Mouse (Mus musculus): Measurements from ENCODE around the gene Kdm1a. TPM values are rescaled to one million over a fixed set of nuclear protein-coding genes. Genes with fewer than 3 reads are reported as not detected.

The Kdm1a gene
- polyA plus RNA-seq, 1 experiment from 2014 or later: 46.4 TPM

GRCm38 (mm10) chr4:136568629-136569028 lies 33.9 kb downstream of the Kdm1a start:
- H3K36me3 ChIP-seq: peaks cover 68% of the 10 kb centered on the region
- ATAC-seq (ENCODE audit: insufficient number of reproducible peaks, low FRiP score): no peak

GRCm38 (mm10) chr4:136562755-136563154 lies 39.8 kb downstream of the Kdm1a start:
- Histone ChIP-seq H3K9me3 (replicated peaks) (no peaks in the 10 kb centered on the region), H3K9ac (no peak overlapping the region), H3K4me3 (no peak overlapping the region), H3K27ac (ENCODE audit: poor library complexity, severe bottlenecking) (no peak overlapping the region), H3K4me1 (replicated peaks) (no peaks in the 10 kb centered on the region), H3K27me3 (replicated peaks) (no peaks in the 10 kb centered on the region), H3K36me3 (peaks cover 74% of the 10 kb centered on the region), H3K4me2 (no peak overlapping the region)
- 88% methylated on average over 6 of the region's 6 CpGs for WGBS
- ATAC-seq (ENCODE audit: insufficient number of reproducible peaks, low FRiP score): no peak

More at GRCm38 (mm10) chr4:136568629-136569028, 33.9 kb downstream of the Kdm1a start:
- WGBS: 83% methylated on average over 3 of the region's 3 CpGs
- no peak overlapping the region for H3K27ac ChIP-seq (ENCODE audit: poor library complexity, severe bottlenecking)
- H3K4me3 ChIP-seq: no peak overlapping the region
- no peaks in the 10 kb centered on the region for H3K4me1 ChIP-seq (replicated peaks)
- H3K9me3 ChIP-seq (replicated peaks): no peaks in the 10 kb centered on the region
- H3K9ac ChIP-seq: no peak overlapping the region
- H3K4me2 ChIP-seq: no peak overlapping the region
- no peaks in the 10 kb centered on the region for H3K27me3 ChIP-seq (replicated peaks)

DNA sequence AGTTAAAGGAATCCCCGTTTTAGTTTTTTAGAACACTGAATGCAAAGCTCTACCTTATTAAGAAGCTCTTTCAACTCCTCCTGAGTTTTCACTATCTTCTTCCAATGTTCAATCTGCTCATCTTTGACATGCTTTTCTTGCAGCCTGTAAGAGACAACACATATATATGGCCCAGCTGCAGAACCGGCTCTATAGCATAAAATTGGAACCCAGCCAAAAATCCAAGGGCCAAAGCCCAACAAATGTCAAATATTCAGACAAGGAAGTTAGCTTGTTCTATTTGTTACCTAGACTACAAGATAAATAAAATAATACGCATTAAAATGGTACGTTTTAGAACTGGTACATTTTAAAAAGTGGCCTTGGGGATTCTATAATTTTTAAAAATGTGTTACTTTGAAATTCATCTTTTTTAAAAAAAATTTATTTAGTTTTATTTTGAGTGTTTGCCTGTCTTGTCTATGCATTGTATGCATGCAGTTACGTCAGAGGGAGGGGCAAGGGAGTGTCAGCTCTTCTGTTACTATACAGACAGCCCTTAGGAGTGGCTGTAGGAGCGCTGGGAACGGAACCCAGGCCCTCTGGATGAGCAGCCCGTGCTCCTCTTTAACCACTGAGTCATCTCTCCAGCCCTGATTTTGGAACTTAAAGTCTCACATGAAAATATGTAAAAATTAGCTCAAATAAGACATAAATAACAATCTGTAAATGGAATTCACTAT lies 42.1 kb downstream of the Kdm1a start:
- H3K9me3 ChIP-seq (replicated peaks): no peaks in the 10 kb centered on the region
- H3K27me3 ChIP-seq (replicated peaks): no peaks in the 10 kb centered on the region
- no peak for ATAC-seq (ENCODE audit: insufficient number of reproducible peaks, low FRiP score)
- H3K4me3 ChIP-seq: no peak overlapping the region
- no peak overlapping the region for H3K4me2 ChIP-seq
- WGBS: 87% methylated on average over 8 of the region's 8 CpGs
- H3K36me3 ChIP-seq: peaks cover 79% of the 10 kb centered on the region
- H3K27ac ChIP-seq (ENCODE audit: poor library complexity, severe bottlenecking): no peak overlapping the region
- no peaks in the 10 kb centered on the region for H3K4me1 ChIP-seq (replicated peaks)
- H3K9ac ChIP-seq: no peak overlapping the region

DNA sequence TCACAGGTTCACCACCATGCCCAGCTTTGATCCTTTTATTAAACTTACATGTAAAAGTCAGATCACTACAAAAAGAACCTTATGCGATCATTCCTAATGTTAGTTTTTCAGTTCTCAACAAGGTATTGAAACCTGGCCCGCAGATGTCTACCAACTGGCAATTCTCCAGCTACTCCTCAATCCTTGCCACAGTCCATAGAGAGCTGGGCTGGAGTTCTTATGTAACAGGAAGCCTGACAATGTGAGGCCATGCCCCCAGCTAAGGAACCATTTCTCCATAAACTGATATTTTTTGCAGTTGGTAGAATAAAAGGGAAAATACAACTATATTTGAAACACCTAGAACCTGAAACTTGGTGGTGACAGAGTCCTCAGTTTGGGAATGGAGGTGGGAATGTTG lies 42.8 kb downstream of the Kdm1a start:
- H3K27me3 ChIP-seq (replicated peaks): no peaks in the 10 kb centered on the region
- no peak overlapping the region for H3K4me3 ChIP-seq
- H3K9me3 ChIP-seq (replicated peaks): no peaks in the 10 kb centered on the region
- H3K4me1 ChIP-seq (replicated peaks): no peaks in the 10 kb centered on the region
- ATAC-seq (ENCODE audit: insufficient number of reproducible peaks, low FRiP score): no peak
- H3K27ac ChIP-seq (ENCODE audit: poor library complexity, severe bottlenecking): no peak overlapping the region
- H3K9ac ChIP-seq: no peak overlapping the region
- H3K36me3 ChIP-seq: peaks cover 81% of the 10 kb centered on the region
- H3K4me2 ChIP-seq: no peak overlapping the region
- WGBS: 96% methylated on average over 2 of the region's 2 CpGs

DNA sequence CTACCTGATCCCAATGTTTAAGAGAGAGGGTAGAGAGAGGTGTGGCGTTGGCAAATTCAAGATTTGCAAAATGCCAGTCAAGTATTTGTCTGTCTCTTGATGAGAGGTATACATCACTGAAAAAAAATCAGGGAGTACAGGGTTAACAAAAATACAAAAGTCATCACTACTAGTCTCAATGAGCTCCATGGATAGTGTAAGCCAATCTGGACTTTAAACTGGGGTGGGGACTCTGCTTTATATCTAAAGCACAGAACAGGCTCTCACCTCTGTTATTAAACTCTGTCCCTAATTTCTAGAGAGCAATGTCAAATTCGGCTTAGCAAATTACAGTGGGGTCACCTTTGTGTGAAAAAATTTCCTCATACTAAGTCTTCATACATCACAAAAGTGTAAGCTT lies 44.9 kb downstream of the Kdm1a start:
- no peaks in the 10 kb centered on the region; the same call in 1 of the 2 replicates for H3K4me1 ChIP-seq (replicated peaks)
- H3K4me2 ChIP-seq: no peak overlapping the region
- ATAC-seq (ENCODE audit: insufficient number of reproducible peaks, low FRiP score): no peak
- no peak overlapping the region for H3K4me3 ChIP-seq
- H3K9me3 ChIP-seq (replicated peaks): no peaks in the 10 kb centered on the region
- no peak overlapping the region for H3K9ac ChIP-seq
- H3K27ac ChIP-seq (ENCODE audit: poor library complexity, severe bottlenecking): no peak overlapping the region
- peaks cover 81% of the 10 kb centered on the region for H3K36me3 ChIP-seq
- no peaks in the 10 kb centered on the region for H3K27me3 ChIP-seq (replicated peaks)
- 90% methylated on average over 2 of the region's 2 CpGs for WGBS

DNA sequence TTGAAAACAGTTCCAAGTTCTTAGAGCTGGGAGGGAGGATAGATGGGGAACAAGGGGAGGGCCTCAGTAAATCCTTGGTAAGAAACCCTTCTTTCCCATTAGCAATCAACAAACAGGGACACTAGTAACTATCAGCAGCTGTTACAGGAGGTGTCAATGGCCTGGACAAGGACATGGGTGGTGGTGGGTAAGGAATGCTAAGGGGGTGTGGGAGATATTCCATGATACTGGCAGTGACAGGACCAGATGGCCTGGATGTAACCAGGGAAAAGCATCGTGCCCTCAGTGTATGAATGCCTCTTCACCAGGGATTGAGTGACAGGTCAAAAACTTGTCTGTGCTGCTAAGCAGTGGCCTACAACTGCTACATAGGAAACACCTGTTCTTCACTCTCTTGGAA lies 49.4 kb downstream of the Kdm1a start:
- ATAC-seq (ENCODE audit: insufficient number of reproducible peaks, low FRiP score): no peak
- Histone ChIP-seq H3K4me1 (replicated peaks) (peaks cover 15% of the 10 kb centered on the region), H3K36me3 (peaks cover 79% of the 10 kb centered on the region), H3K9me3 (replicated peaks) (no peaks in the 10 kb centered on the region), H3K27ac (ENCODE audit: poor library complexity, severe bottlenecking) (no peak overlapping the region), H3K27me3 (replicated peaks) (no peaks in the 10 kb centered on the region), H3K9ac (no peak overlapping the region), H3K4me3 (no peak overlapping the region), H3K4me2 (no peak overlapping the region)
- WGBS: 58% methylated on average over 1 of the region's 1 CpGs

DNA sequence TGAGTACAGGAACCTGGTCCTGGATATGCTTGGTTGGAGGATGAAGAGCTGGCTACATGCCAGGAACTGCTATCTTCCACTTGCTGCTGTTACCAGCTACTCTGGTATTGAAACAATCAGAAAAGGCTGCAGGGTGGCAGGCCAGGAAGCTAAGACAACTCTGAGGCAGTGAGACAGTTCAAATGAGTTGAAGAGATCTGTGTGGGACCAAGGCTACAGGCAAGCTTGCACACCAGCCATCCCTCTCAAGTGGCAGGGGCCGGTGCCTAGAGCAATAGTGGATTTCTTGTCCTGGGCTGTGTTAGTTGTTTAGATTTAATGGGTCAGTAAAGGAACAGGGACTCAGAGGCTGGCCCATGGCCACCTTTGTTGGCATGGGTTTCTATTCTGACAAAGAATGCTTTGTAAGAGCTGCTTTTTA lies 54.1 kb downstream of the Kdm1a start:
- H3K27ac ChIP-seq (ENCODE audit: poor library complexity, severe bottlenecking): peak overlapping the region; percentile 79
- ATAC-seq (ENCODE audit: insufficient number of reproducible peaks, low FRiP score): 0 out of 2 replicates have a peak, but pooled peaks have one; percentile 46
- WGBS: 35% methylated on average over 1 of the region's 1 CpGs
- H3K36me3 ChIP-seq: peaks cover 85% of the 10 kb centered on the region
- H3K27me3 ChIP-seq (replicated peaks): no peaks in the 10 kb centered on the region
- no peak overlapping the region for H3K9ac ChIP-seq
- peaks cover 40% of the 10 kb centered on the region for H3K4me1 ChIP-seq (replicated peaks)
- H3K4me3 ChIP-seq: no peak overlapping the region
- no peak overlapping the region for H3K4me2 ChIP-seq
- no peaks in the 10 kb centered on the region for H3K9me3 ChIP-seq (replicated peaks)

- H3K27ac ChIP-seq (ENCODE audit: poor library complexity, severe bottlenecking): peak overlapping the region; percentile 79; the same call in 1 of the 2 replicates
- WGBS: 67% methylated on average over 1 of the region's 1 CpGs
- peaks cover 40% of the 10 kb centered on the region for H3K4me1 ChIP-seq (replicated peaks)
Measured at GRCm38 (mm10) chr4:136547721-136548120, 54.8 kb downstream of the Kdm1a start.

GRCm38 (mm10) chr4:136546279-136547045 lies 56.1 kb downstream of the Kdm1a start:
- Histone ChIP-seq H3K4me1 (replicated peaks) (peaks cover 48% of the 10 kb centered on the region), H3K27me3 (replicated peaks) (no peaks in the 10 kb centered on the region), H3K9ac (no peak overlapping the region), H3K4me3 (no peak overlapping the region), H3K4me2 (no peak overlapping the region), H3K9me3 (replicated peaks) (no peaks in the 10 kb centered on the region), H3K36me3 (peaks cover 86% of the 10 kb centered on the region), H3K27ac (ENCODE audit: poor library complexity, severe bottlenecking) (no peak overlapping the region)
- whole genome bisulfite sequencing: 60% methylated on average over 3 of the region's 3 CpGs
- no peak for ATAC-seq (ENCODE audit: insufficient number of reproducible peaks, low FRiP score)

More at GRCm38 (mm10) chr4:136547721-136548120, 54.8 kb downstream of the Kdm1a start:
- Histone ChIP-seq H3K9ac (no peak overlapping the region), H3K9me3 (replicated peaks) (no peaks in the 10 kb centered on the region), H3K27me3 (replicated peaks) (no peaks in the 10 kb centered on the region), H3K36me3 (peaks cover 85% of the 10 kb centered on the region), H3K4me2 (no peak overlapping the region), H3K4me3 (no peak overlapping the region)
- no peak for ATAC-seq (ENCODE audit: insufficient number of reproducible peaks, low FRiP score)

DNA sequence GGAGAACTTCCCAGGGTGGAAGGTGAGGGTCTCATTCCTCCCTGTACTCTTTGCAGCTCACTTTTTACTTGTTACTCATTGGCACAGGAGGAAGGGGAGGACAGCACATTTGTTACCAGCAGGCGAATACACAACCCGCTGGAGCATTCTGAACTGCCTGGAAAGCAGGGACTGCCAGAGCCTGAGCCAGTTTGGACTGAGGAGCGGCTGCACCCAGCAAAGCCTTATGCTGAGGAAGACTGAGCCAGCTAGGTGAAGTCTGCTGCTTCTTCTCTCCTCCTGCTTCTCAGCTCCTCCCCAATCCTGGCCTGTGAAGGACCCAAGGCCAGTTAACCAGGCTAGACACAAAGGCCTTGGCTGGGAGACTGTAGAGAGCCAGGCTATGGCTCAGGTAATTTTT lies 57.4 kb downstream of the Kdm1a start:
- Histone ChIP-seq H3K9me3 (replicated peaks) (no peaks in the 10 kb centered on the region), H3K9ac (no peak overlapping the region), H3K4me1 (replicated peaks) (peaks cover 49% of the 10 kb centered on the region), H3K4me2 (no peak overlapping the region), H3K27ac (ENCODE audit: poor library complexity, severe bottlenecking) (no peak overlapping the region), H3K36me3 (peaks cover 84% of the 10 kb centered on the region), H3K4me3 (no peak overlapping the region), H3K27me3 (replicated peaks) (no peaks in the 10 kb centered on the region)
- no peak for ATAC-seq (ENCODE audit: insufficient number of reproducible peaks, low FRiP score)
- WGBS: 89% methylated on average over 3 of the region's 3 CpGs

GRCm38 (mm10) chr4:136526412-136526811 lies 76.1 kb downstream of the Kdm1a start:
- no peak overlapping the region for H3K4me3 ChIP-seq
- H3K4me1 ChIP-seq (replicated peaks): no peaks in the 10 kb centered on the region
- no peak overlapping the region for H3K9ac ChIP-seq
- WGBS: 18% methylated on average over 4 of the region's 4 CpGs
- no peak overlapping the region for H3K4me2 ChIP-seq
- H3K27me3 ChIP-seq (replicated peaks): no peaks in the 10 kb centered on the region
- no peaks in the 10 kb centered on the region for H3K9me3 ChIP-seq (replicated peaks)
- H3K27ac ChIP-seq (ENCODE audit: poor library complexity, severe bottlenecking): no peak overlapping the region
- peaks cover 22% of the 10 kb centered on the region for H3K36me3 ChIP-seq
- no peak for ATAC-seq (ENCODE audit: insufficient number of reproducible peaks, low FRiP score)
